Mouse (Mus musculus) cerebellum, postnatal 25 days (tissue): ENCODE data around the gene Ttc30a2.
"Not testable (repeated sequence)": the region's sequence is repeated elsewhere in the genome, so short reads cannot be mapped to it uniquely, and the experiment has no call there.

Source experiments
- DNase-seq, 2 experiments: peaks; one replicate each; pipeline ENCODE4 v3.0.0; 2021; ENCODE audit warnings: mixed read lengths in 2 of 2

Gene Ttc30a2

DNA sequence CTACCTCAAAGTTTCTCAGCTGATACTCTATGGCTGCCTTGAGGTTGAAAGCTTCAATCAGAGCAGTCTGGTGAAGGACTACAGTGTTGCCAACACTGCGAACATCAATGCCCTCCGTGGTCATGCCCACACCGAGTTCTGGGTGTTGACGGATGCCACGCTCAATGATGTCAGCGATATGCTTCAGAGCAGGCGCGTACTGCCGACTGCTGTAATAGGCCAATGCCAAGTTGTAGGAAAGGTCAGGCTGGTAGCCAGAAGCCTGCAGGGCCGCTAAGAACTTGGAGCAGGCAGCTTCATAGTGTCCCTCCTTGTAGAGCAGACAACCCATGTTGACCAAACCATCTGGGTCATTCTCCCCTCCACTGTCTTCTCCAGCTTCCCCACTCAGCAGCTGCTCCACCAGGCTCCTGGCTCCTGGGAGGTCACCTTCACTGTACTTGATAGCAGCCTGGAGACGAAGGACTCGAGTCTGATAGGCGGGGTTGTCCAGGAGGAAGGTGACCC is 3.0 kb upstream of the Ttc30a2 start:
- not testable (repeated sequence) for DNase-seq

DNA sequence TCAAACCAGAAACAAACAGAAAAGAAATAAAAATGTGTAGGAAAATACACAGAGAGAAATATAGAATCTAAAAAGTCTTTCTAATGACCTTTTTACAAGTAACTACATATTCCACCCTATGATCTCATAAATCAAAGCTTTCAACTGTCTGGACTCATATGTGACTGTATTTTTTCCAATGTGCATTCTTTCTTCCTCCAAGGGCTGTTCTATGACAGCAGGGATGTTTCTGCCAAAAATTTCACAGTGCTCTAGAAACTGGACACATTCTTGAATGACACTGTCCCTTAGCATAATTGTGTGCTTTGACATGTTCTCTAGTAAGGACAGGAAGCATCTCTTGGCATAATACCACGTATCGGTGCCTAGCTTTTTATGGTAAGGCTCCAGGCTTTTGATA is 1.9 kb downstream of the Ttc30a2 start:
- DNase-seq: not testable (repeated sequence)

DNA sequence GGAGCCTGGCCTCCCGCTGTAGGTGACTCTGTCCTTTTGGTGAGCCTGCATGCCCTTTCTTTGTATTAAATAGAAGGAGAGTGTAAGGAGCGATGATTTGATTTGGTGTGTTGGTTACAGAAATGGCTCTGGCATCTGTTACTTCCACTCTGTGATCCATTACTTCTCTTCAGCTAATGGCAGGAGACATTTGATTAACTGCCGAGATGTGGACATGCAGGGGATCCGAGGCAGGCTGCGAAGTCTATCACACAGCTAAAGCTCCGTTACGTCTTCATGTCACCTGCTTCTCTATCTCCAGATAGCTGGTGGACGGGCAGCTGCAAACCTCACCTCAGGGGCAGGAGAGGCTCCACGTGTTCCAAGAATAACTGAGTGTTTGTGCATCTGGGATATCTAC is 3.8 kb downstream of the Ttc30a2 start:
- no peak for DNase-seq

DNA sequence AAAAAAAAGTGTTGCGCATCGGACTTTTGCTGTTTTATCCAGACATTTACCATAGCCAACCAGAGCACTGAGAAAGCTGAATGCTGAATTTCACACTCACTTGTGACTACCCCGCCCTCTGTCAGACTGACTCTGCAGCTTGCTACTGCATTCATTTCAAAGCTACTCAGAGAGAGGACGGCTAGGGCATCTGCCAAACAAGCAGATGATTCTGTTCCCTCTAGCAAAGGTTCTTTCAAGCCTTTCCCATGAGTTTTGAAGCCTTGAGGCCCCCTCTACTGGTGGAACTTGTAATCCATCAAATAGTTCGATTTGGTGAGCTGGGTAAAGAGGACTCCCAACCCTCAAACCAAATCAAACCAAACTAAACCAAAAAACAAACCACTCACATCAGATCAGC is 13.0 kb downstream of the Ttc30a2 start:
- peak; percentile 55 to 74 for DNase-seq

DNA sequence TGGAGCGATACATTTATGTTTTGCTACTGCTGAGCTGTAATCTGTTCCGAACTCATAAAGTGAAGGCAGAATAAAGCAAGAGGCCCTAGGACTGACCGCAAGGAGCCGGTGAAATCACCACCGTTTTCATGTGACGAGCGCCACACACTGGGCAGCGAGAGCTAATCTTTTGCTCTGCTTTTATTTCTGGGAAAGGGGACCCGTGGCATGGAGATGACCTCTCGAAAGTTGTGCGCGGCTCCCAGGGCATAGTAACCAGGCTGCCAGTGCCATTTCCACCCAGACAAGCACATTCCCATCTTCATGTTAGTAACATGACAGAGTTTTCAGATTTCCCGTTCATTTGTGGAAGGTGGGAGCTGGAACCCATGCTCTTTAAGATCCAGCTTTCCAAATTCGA is 13.5 kb downstream of the Ttc30a2 start:
- DNase-seq: peak; percentile 70 to 79

- DNase-seq: no peak
Measured at GRCm38 (mm10) chr2:75964051-75964450, 13.9 kb downstream of the Ttc30a2 start.

- no peak for DNase-seq
Measured at GRCm38 (mm10) chr2:75963211-75963840, 14.6 kb downstream of the Ttc30a2 start.

GRCm38 (mm10) chr2:75960366-75961330 is 17.3 kb downstream of the Ttc30a2 start:
- no peak for DNase-seq

DNA sequence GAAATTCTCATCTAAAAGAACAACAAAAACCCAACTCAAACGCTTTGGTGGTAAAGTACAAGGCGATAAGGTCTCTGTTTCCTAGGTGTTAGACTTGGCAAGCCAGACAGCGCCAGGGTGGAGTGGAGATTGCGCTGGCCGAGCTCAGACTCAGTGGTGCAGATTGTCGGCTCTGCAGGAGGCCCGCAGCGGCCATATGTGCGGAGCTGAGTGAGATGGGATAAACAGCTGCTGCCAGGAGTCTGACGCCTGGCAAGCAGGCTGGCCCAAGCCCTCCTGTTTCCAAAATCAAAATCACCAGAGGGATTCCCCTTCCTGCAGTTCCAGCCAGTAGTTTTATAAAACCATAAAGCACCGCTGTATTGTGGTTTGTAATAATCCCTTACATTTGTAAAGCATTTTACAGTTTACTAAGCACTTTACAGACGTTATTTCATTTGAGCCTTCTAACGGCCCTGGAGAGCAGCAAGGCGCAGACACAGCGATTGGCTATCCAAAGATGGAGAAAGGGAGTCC is 18.1 kb downstream of the Ttc30a2 start:
- DNase-seq: peak; percentile 40 to 63

DNA sequence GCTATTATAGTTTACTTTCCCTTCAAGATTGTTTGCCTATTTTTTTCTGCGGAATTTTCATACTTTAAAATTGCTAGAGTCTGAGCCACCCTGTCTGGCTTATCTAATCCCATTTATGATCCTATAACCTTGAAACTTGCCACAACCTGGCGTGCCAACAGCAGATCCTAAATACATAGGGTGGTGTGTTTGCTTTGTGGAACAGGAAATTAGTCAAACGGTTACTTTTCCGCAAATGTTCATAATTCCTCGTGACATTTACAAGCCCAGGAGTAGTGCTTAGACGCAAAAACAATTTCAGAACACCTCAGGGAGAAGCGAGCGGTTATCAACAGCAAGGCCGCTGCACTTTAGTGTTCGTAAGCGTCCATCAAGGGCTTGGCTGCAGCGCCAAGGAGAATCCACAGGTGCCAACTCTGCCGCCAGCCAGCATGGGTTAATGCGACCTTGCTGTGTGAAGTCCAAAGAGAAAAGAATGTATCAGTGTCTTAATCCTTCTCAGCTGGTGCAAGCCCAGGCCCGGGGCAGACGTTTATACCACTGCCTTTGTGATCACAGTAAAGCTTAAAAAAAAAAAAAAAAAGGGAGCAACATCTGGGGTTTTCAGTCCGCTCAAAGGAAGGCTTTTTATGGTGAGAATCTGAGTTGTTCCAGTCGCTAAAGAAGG is 18.7 kb downstream of the Ttc30a2 start:
- peak in 1 of 2 experiments; percentile 24 for DNase-seq

DNA sequence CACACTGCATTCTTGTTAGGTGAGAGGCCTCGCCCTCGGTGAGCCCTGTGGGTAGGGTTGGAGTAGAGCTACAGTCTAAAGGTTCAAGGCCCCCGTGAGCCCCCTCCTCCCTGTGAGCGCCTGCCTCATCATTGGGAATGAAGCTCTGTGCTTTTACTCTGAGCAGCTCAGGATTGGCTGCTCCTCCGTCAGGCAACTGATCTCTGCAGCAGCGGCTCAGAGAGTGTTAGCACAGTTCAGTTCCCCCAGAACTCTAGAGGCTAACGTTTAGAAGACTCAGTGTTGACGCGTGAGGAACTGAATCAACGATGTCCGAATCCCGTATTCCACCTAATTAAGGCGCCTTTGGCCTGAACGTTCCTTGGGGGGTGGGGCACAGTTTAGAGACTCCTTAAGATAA is 22.3 kb downstream of the Ttc30a2 start:
- DNase-seq: no peak

DNA sequence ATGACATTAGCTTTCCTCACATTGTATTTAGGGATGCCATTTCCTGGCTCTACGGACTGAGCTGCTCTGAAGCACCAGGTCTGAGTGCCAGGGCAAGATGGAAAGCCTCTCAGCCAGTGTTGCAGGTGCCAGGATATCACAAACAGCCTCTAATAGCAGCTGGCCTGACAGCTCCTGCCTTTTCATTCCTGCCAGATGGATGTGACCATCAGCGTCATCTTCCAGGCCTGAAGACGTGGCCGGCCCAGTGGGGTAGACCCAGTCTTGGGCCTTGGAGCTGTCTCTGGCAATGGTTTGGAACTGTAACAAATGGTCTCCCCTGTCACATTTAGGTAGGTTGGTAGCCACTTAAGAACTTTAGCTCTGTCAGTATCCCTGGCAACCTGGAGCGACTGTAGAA is 24.6 kb downstream of the Ttc30a2 start:
- no peak for DNase-seq

DNA sequence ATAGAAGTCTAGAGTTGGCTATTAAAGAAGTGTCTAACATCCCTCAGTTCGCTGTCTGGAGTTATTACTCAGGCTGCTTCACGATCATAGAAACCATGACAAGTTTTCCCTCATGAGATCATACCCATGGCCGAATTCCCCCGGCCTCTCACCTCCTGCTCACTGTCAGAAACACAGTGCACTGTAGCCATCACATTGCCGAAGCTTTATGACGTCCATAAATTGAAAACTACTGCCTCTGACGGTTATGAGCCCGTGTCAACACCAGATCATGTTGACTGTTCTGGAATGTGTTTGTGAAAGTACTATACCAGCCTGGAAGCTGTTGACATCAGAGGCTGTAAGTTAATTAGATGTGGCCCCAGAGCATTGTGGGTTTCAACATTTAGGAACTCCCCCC is 27.3 kb downstream of the Ttc30a2 start:
- no peak for DNase-seq

DNA sequence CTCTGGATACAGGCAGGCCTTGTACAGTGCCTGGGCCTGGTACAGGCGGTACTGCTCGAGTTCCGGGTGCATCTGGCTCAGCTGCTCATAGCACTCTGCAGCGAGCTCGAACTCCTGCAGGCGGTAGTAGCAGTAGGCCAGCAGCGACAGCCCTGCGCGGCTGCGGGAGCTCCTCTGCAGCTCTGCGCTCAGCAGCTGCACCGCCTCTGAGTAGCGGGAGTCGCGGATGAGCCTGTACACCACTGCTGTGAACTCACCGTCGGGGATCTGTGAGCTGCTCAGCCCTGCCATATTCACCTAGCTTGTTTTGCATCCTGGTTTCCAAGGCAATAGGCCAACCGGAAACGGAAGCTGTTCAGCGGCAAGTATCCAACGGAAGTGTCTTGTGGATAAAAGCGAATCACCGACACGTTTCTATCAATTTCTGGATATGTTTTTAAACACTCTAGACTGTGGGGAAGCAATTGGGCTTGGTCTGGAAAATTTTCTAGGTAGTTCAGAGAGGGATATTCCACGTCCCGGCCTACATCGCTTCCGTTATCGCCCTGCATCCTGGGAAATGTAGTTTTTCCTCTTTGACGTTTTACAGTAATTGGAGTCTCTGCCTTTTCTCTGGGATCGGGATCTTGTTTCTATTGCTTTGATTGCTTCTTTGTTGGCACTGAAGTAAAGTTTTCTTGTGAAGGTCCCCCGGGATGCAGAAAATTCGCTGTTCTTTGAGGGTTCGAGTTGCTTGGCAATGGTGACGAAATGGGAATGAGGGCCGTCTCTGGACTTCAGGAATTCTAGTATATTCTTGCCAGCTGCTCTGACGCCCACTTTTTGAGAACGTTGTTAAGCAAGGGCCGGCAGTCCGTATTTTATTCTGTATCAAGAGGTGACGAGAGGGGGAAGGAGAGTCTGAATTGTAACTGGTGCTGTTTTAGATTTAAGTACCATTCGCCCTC is 39.6 kb downstream of the Ttc30a2 start, which contains the start of gene Ttc30b:
Gene Ttc30b (minus strand): TSS at position 469 of the 947 bp plus-strand sequence.
- peak; percentile 84 for DNase-seq

- peak in 1 of 2 experiments; percentile 48 for DNase-seq
Measured at GRCm38 (mm10) chr2:75937520-75938116, 40.4 kb downstream of the Ttc30a2 start.

- DNase-seq: not testable (repeated sequence)
Measured at GRCm38 (mm10) chr2:75936685-75937084, 41.3 kb downstream of the Ttc30a2 start.

GRCm38 (mm10) chr2:75933541-75933940 is 44.4 kb downstream of the Ttc30a2 start:
- no peak for DNase-seq

- DNase-seq: no peak
Measured at GRCm38 (mm10) chr2:75930941-75931340, 47.0 kb downstream of the Ttc30a2 start.

DNA sequence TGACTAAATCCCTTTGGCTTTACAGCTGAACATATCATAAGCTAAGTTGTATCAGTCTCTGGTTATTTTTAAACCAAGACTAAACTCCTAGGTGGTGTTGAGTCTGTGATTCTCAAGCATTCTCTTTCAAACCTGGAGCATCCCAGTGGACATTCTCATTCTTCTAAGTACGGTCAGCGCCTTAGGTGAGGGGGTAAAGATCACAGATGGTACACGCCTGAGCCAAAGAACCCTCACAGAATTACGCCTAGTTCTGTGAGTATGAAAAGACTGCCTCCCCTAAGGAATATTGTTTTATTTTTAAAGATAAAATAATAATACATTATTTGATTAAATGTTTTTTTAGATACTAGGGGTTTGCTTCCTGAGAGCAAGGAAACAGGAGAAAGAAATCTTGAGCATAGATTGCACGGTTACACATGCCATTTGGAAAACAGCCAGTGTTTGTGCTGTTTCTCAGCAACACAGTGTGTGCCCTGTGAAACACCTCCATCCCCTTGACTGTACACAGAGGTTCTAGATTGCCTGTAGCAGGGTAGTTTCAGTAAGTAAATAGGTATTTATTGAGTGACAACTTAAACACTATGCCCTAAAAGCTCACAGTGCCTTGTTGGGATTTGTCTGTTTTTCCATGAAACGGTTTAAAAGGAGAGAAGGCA is 48.1 kb downstream of the Ttc30a2 start:
- DNase-seq: peak in 1 of 2 experiments; percentile 24

DNA sequence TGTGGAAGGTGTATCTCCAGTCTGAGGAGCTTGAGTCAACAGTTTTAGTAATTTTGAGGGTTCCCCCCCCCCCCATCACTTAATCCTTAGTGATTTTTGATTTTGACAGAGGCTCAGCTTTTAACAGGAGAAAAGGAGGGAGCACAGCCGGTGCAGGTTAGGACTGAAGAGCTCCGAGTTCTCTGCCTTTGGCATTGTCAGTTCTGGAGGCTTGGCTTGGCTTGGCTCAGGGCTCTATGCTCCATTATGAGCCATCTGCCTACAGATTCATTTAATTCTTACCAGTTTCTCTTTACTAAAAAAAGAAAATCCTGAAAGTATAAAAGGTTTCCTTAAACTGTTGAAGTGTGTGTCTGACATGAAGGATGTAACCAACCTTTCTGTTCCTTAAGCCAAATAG is 48.8 kb downstream of the Ttc30a2 start:
- peak; percentile 60 to 70 for DNase-seq

DNA sequence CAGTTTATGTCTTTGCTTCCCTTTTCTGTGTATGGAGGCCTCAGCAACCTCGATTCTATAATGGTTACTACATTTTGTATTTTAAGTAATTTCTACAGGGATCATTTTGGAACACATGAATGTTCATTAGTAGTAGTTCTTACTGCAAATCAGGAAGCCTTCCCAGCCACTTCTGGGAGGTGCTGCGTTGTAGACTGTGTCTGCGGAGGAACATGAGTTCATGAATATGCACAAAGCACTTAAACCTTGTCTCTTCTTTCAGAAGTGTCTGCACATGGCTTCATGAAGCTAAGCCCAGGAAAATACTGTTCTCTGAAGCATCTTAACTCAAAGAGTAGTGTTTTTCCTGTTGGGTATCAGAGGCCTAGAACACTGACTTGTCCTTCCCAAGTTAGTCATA is 50.0 kb downstream of the Ttc30a2 start:
- DNase-seq: no peak
